Mouse (Mus musculus) lung, postnatal 10 days (tissue): Measurements from ENCODE around the gene Grk4.
A peak's percentile ranks its signal among the peaks of the same experiment; 100 is the strongest.

ENCODE experiments used
- DNase-seq: peaks from one replicate; pipeline ENCODE4 v3.0.0; 2021

Grk4 gene

GRCm38 (mm10) chr5:34659686-34660590 is at the start of gene Grk4, which contains the start of gene Nop14:
TSS of gene Grk4 (plus strand) at chr5:34660379.
TSS of gene Nop14 (minus strand) at chr5:34660148.
- peak; percentile 100 for DNase-seq

DNA sequence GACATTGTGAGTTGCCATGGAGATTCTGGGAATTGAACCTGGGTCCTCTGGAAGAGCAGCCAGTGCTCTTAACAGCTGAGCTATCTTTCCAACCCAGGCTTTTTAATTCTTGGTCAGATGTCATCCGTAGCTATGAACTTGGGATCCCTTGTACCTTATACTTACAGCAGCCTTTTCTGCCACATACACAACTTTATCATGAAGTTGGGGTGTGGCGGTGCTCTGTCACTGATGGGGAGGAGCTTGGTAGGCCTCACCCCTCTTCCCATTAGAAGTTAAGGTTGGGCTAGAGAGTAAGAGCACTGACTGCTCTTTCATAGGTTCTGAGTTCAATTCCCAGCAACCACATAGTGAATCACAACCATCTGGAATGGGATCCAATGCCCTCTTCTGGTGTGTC is 27.2 kb upstream of the Grk4 start:
- no peak for DNase-seq

GRCm38 (mm10) chr5:34633641-34634040 is 26.5 kb upstream of the Grk4 start:
- DNase-seq = peak; percentile 67

DNA sequence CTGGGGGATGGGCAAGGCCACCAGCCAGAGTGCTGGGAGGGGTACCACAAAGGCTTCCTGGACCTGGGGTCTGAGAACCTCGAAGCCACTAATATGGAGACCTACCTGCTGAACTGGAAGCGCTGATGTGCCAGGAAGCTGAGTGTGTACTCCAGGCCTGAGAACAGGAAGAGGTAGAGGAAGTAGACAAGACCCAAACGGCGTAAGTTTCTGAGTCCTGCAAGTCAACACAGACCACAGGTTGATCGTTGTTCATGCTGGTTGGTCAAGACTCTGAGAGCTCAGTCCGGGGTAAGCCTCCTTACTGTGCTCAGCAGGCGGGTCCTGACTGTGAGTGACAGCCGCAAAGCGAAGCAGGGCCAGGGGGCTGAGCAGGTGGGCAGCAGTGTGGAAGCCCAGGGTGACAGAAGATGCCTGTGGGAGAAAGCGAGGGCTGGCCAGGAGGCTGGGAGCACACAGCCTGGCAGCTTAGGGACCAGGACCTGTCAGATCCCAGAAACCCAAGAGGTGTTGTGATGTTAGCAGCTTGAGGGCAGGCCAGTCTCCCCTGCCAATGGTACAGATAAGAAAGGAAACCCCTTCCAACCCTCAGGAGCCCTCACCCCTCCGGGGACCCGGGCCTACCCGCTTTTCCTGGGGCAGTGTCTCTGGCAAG is 25.3 kb upstream of the Grk4 start:
- no peak for DNase-seq

DNA sequence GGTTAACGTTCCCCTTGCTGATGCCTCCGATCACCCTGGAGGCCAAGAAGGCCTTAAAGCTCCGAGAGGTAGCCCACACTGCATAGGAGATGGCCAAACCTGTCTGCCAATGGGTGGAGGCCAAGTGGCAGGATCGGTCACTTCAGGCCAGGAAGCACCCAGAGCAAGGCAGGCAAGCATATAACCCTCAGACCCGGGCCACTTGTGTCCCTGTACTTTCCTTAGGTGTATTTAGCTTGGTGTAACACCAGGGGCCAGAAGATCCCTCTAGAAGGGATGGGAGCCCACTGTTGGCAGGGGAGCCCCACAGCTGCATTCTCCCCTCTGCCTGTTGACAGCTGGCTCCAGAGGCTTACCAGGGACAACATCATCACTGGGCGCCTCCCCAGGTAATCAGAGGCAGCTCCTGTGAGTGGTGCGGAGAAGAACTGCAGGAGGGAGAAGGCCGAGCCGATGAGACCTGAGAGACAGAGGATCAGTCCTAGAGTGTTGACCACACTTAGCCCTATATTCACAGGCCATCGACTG is 24.4 kb upstream of the Grk4 start:
- DNase-seq = no peak

GRCm38 (mm10) chr5:34636481-34637287 is 23.5 kb upstream of the Grk4 start, which contains the start of gene Mfsd10:
TSS of gene Mfsd10 (minus strand) at chr5:34637212.
- peak; percentile 89 for DNase-seq

- no peak for DNase-seq
These were observed 22.5 kb upstream of the Grk4 start for GRCm38 (mm10) chr5:34637591-34638156.

DNA sequence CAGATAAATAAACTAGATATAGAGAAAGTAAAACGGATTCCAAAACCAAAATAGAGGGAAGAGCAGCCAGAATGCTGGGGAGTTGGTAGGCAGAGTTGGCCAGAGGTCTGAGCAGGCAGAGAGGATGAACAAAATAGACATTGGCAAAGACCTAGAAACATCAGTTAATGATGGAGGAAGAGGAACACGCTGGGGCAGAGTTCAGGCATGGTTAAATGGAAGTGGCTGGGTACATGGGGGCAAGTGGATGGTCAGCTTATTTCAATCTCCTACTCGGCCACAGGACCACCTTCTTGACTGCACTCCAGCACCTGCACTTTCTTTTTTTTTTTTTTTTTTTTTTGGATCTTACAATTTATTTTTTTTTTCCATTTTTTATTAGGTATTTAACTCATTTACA is 18.2 kb upstream of the Grk4 start:
- no peak for DNase-seq

DNA sequence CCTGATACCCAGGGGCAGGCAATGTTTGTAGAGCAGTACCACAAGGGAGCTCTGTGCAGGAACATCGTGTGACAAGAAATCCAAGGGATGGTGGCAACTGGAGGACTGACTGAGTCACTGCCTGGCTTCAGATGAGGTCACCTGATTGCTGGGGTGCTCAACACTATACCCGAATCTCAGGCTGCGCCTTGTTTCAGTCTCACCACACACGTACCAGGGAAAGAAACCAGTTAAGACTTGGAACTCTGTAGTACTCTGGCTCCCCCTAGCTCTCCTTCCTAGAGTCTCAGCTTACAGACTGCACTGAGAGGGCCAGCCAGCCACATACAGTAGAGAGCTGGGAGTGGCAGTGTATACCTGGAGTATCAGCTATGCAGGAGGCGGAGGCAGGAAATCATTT is 17.2 kb upstream of the Grk4 start:
- DNase-seq = peak; percentile 71

DNA sequence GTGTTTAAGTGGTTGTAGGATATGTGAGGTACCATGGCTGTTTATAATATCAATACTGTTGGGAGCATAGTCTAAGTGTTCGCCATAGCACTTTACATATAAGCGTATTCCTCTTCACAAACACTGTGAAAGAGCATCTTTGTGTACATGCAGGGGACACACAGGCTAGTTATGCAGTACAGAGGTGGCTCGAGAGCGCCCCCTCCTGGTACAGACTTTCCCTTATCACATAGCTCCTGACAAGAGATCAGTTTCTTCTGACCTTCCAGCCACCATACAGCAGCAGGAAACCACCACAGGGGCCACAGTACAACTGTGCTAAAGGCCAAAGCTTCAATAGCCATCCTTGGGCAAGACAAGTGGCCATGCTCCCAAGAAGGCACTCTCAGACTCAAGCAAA is 12.6 kb upstream of the Grk4 start:
- peak; percentile 61 for DNase-seq

GRCm38 (mm10) chr5:34652961-34653360 is 7.2 kb upstream of the Grk4 start:
- no peak for DNase-seq

- no peak for DNase-seq
These were observed 5.3 kb upstream of the Grk4 start for GRCm38 (mm10) chr5:34654881-34655280.

GRCm38 (mm10) chr5:34657556-34657955 is 2.6 kb upstream of the Grk4 start:
- DNase-seq = no peak

DNA sequence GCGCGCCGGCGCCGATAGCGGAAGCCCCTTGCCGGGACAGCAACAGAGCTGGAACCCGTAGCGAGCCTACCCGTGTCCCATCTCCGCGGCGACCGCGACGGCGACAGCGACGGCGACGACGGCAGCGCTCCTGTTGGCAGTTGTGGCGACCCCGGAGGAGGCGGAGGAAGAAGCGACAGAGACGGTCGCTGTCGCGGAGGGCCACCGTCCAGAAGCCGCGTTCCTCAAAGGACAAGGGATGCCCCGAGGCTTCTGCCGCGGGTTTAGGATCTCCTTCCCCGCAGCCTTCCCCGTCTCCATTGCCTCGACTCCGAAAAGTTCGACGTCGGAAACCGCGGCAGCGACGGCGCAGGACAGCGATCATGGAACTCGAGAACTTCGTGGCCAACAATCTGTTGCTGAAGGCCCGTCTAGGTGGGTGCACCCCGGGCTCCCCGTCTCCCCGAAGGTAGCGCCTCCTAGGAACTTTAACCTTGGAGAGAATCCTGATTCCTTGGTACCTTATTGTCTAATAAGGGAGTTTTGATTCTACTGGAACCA is 482 bp downstream of the Grk4 start:
- DNase-seq = no peak

DNA sequence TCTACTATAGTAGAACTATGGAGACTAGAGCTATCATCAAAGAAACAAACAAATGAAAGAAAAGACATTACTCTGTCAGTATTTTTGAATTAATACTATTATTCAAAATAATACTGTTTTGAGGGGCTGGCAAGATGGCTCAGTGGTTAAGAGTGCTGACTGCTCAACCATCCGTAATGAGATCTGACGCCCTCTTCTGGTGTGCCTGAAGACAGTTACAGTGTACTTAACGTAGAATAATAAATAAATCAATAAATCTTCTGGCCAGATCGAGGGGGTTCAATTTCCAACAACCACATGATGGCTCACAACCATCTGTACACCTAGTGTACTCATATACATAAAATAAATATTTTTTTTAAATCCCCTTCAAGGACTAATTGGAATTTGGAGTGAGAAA is 1.7 kb downstream of the Grk4 start:
- DNase-seq = no peak

DNA sequence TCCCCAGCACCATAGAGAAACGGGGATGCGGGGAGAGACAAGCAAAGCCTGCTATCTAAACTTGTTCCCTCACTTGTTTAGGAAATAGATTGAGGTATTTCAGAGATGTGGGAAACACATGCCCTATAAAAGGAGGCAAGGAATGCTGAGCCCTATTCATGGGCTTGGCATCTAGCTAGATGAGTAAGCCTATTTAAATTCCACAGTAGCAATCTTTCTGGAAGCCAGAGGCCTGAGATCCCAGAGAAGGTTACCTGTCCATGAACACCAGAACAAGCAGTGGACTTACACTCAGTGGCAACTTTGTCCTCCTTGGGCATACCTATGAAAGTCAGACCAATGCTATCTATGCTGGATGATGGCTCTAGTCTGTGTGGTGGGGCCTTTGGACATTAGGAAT is 3.1 kb downstream of the Grk4 start:
- DNase-seq = no peak

DNA sequence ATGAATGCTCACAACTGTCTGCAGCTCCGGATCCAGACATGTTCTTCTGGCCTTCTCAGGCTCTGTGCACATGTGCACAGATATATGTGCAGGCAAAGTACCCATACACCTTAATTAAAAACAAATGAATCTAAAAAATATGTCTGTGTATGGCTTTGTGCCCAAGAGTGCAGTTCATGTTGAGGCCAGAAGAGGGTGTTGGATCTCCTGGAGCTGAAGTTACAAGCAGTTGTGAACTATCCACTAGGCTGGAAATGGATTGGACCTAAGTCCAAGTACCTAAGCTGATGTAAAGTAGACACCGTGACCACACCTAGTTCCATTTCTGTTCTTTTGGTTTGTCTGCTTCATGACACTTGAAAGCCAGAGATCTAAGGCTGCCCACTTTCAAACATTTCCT is 9.3 kb downstream of the Grk4 start:
- no peak for DNase-seq

DNA sequence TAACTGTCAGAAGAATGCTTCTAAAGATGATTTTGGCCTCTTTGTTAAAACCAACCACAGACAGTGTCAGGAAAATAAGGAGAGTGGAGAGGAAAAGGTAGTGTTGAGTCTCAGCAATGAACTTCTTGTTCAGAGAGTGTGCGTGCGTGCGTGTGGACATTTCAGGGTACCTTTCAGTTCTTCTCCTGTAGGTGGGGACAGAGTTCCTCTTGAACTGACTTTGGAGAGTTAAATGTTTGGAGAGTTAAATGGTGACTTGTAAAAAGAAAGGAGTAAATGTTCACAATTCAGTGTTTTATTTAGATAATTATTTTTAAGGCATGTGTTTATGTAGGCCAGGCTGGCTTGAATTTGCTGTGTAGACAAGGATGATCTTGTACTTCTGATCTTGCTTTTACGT is 10.1 kb downstream of the Grk4 start:
- DNase-seq = no peak

- no peak for DNase-seq
These were observed 29.7 kb downstream of the Grk4 start for GRCm38 (mm10) chr5:34689868-34690267.

DNA sequence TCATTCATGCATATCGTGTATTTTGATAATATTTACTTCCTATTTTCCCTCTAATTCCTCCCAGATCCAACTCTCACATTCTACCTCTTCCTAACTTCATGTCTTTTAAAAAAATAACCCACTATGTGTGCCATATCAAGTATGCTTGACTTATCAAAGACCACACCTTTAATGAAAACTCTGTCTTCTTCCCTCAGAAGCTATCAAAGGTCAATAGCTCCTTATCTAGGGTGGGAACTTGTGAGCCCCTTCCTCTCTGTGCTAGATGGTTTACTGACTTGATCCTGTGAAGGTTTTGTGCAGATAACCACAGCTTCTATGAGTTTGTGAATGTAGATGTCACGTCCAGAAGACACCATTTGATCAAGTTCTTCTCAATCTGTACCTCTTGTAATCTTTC is 32.6 kb downstream of the Grk4 start:
- no peak for DNase-seq

DNA sequence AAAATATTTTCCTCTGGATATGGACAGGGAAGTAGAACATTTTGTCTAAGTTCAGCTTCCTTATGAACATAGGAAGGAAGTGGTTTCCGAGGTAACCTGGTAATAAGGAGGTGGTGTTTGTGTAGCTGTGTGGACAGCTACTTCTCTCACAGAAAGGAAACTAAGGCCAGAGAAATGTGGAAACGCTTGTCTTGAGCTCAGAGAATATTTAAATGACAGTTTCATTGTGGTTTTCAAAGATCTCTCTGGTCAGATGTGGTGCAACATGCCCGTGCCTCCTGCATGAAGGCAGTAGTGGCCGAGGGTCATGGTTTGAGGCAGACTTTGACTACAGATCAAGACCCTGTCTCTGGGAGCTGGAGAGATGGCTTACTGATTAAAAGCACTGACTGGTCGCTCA is 35.3 kb downstream of the Grk4 start:
- DNase-seq = no peak

DNA sequence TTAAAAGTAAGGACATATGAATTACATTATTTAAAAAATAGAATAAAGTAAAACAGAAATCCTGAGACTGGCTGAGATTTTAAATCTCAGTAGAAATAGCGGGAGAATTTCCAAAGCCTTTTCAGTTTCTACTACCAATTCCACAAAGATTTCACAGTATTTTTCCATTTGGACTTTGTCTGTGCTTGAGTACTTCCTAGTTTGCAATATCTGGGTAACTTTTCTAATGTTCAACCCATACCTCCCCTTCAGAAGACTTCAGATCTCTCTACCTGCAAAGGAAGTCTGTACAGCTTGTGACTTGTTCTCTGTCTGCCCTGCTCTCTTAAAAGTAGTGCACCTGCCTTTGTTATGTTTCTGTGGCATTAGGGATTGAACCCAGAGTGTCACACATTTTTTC is 48.3 kb downstream of the Grk4 start:
- DNase-seq = no peak
